13 mouse cellular contexts compared by ENCODE assay signal in the genomic region with DNA sequence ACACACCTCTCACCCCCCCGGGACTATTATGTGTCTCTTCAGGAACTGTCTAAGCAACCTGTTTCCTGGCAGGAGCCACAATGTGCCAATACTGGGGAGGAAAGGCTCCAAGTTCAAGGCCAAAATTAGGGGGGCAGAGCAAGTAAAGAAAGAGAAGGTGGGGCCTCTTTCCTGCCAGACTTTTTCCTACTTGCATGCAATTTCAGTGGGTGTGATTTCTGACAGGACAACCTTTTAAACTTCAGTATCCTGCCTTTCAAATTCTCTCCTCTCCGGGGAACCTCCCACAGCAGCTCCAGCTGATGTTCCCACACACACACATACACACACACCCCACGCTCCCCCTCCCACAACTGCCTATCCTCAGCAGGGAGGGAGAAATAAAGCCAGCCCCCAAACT.
A peak's percentile ranks its signal among the peaks of the same experiment; 100 is the strongest.
DNase-seq lines count a peak whose midpoint lies in the region; ATAC-seq and TF ChIP-seq lines count a peak whose summit lies in the region.
"Had no signal": no experiment of that assay in that cellular context is flagged by ENCODE, and none has a peak within 500 bp of the region (broad histone marks: within the 10 kb centered on the region; RNA-seq: fewer than 3 reads in every experiment).

No protein-coding gene starts in this region.

- intact Hi-C loops in left cerebral cortex, adult 2 months (cut with DNase I): no loop called here

- peak; percentile 98 for DNase-seq in heart, adult 11 months
- no peak for DNase-seq in heart, embryonic 10.5 days (ENCODE audit: low spot score)
- DNase-seq in adrenal gland, postnatal 14 days: peak; percentile 33
- peak; percentile 63 for DNase-seq in kidney, postnatal 0 days (ENCODE audit: low spot score)
- no peak for DNase-seq in left cerebral cortex, adult 2 months (ENCODE audit: extremely low spot score in 1 of 2, low spot score in 2 of 2)
- no peak for DNase-seq in B cell, adult 2 months
- DNase-seq: cerebellum, adult 8-10 months; layer of hippocampus, postnatal 36 days; retina, postnatal 1 day had no signal

- H3K4me3 ChIP-seq in heart, embryonic 10.5 days: no peak overlapping the region
- H3K4me3 ChIP-seq in heart, embryonic 14.5 days (ENCODE audit: control insufficient read depth in 1 of 2, insufficient read depth in 1 of 2, low read depth in 1 of 2, low read length in 2 of 2): no peak overlapping the region
- no peak overlapping the region for H3K4me3 ChIP-seq in kidney, postnatal 0 days (replicated peaks; ENCODE audit: low read depth, low read length)
- no peak overlapping the region for H3K4me3 ChIP-seq in hindbrain, embryonic 12.5 days
- no peak overlapping the region for H3K4me3 ChIP-seq in left cerebral cortex, adult 2 months
- H3K4me3 ChIP-seq: erythroblast, embryonic 14.5 days; heart, embryonic 13.5 days had no signal

- TF ChIP-seq CTCF in kidney, postnatal 0 days (IDR thresholded peaks at IDR 0.05; ENCODE audit: low read depth): no peak
- TF ChIP-seq CTCF in left cerebral cortex, adult 2 months (IDR thresholded peaks at IDR 0.05): no peak

- peak; percentile 61; the same call in 1 of the 2 replicates for ATAC-seq in heart, embryonic 14.5 days (ENCODE audit: insufficient number of reproducible peaks, insufficient read depth, low FRiP score, low read depth)
- no peak for ATAC-seq in kidney, postnatal 0 days (replicated peaks; ENCODE audit: low FRiP score, low read depth)
- ATAC-seq in hindbrain, embryonic 12.5 days (ENCODE audit: low FRiP score): no peak

- H3K4me1 ChIP-seq in heart, embryonic 10.5 days: no peaks in the 10 kb centered on the region
- H3K4me1 ChIP-seq in heart, embryonic 14.5 days (ENCODE audit: control insufficient read depth in 2 of 2, insufficient read depth in 2 of 2, low read length in 2 of 2): peaks cover 2 to 14% of the 10 kb centered on the region in 2 experiments
- H3K4me1 ChIP-seq in kidney, postnatal 0 days (replicated peaks; ENCODE audit: insufficient read depth, low read length): peaks cover 3% of the 10 kb centered on the region; the same call in 1 of the 2 replicates
- peaks cover 14% of the 10 kb centered on the region for H3K4me1 ChIP-seq in hindbrain, embryonic 12.5 days

- no peak overlapping the region for H3K4me2 ChIP-seq in heart, embryonic 14.5 days (ENCODE audit: low read length)
- no peak overlapping the region for H3K4me2 ChIP-seq in kidney, postnatal 0 days (ENCODE audit: low read length)
- H3K4me2 ChIP-seq in hindbrain, embryonic 12.5 days (replicated peaks): no peak overlapping the region
- H3K4me2 ChIP-seq: heart, embryonic 13.5 days had no signal

- no peaks in the 10 kb centered on the region for H3K36me3 ChIP-seq in heart, embryonic 10.5 days
- no peaks in the 10 kb centered on the region for H3K36me3 ChIP-seq in heart, embryonic 14.5 days (ENCODE audit: control insufficient read depth, insufficient read depth, low read length)
- no peaks in the 10 kb centered on the region for H3K36me3 ChIP-seq in kidney, postnatal 0 days (ENCODE audit: insufficient read depth, low read length)
- H3K36me3 ChIP-seq in hindbrain, embryonic 12.5 days: no peaks in the 10 kb centered on the region
- H3K36me3 ChIP-seq: heart, embryonic 13.5 days had no signal

- no peaks in the 10 kb centered on the region for H3K27me3 ChIP-seq in heart, embryonic 10.5 days (ENCODE audit: insufficient read depth, poor library complexity, severe bottlenecking)
- no peaks in the 10 kb centered on the region for H3K27me3 ChIP-seq in heart, embryonic 14.5 days (ENCODE audit: control insufficient read depth, insufficient read depth, low read length)
- no peaks in the 10 kb centered on the region for H3K27me3 ChIP-seq in kidney, postnatal 0 days (ENCODE audit: insufficient read depth, low read length)
- no peaks in the 10 kb centered on the region for H3K27me3 ChIP-seq in hindbrain, embryonic 12.5 days
- H3K27me3 ChIP-seq: heart, embryonic 13.5 days had no signal

- 65% methylated on average over 3 of the region's 3 CpGs for WGBS in heart, embryonic 10.5 days
- 57% methylated on average over 3 of the region's 3 CpGs for WGBS in heart, embryonic 14.5 days
- 39% methylated on average over 3 of the region's 3 CpGs for WGBS in kidney, postnatal 0 days
- 66% methylated on average over 3 of the region's 3 CpGs for WGBS in hindbrain, embryonic 12.5 days

- no peak overlapping the region for H3K9ac ChIP-seq in heart, embryonic 14.5 days (ENCODE audit: low read length)
- no peak overlapping the region for H3K9ac ChIP-seq in kidney, postnatal 0 days (ENCODE audit: low read depth, low read length)
- no peak overlapping the region for H3K9ac ChIP-seq in hindbrain, embryonic 12.5 days
- H3K9ac ChIP-seq: heart, embryonic 13.5 days had no signal

- no peaks in the 10 kb centered on the region for H3K9me3 ChIP-seq in heart, embryonic 10.5 days
- H3K9me3 ChIP-seq in heart, embryonic 14.5 days (ENCODE audit: control insufficient read depth, low read length): no peaks in the 10 kb centered on the region
- no peaks in the 10 kb centered on the region for H3K9me3 ChIP-seq in kidney, postnatal 0 days (replicated peaks; ENCODE audit: low read length)
- no peaks in the 10 kb centered on the region for H3K9me3 ChIP-seq in hindbrain, embryonic 12.5 days (replicated peaks)
- H3K9me3 ChIP-seq: heart, embryonic 13.5 days had no signal

- no peak overlapping the region for H3K27ac ChIP-seq in heart, embryonic 10.5 days
- 0 out of 4 replicates have a peak overlapping the region, but pooled peaks of 1 of the 2 experiments have one; percentile 70 for H3K27ac ChIP-seq in heart, embryonic 14.5 days (replicated peaks in 1 of 2; ENCODE audit: control insufficient read depth in 1 of 2, insufficient read depth in 1 of 2, low read depth in 2 of 2, low read length in 2 of 2)
- peak overlapping the region; percentile 14; the same call in 1 of the 2 replicates for H3K27ac ChIP-seq in kidney, postnatal 0 days
- no peak overlapping the region for H3K27ac ChIP-seq in hindbrain, embryonic 12.5 days
- no peak overlapping the region for H3K27ac ChIP-seq in left cerebral cortex, adult 2 months

Comparison
In these comparisons a context has a peak if more than half of its experiments do, and no peak if none do; other contexts are left out.
1. DNase-seq: peak in heart, adult 11 months (single experiment), adrenal gland, postnatal 14 days (single experiment) and kidney, postnatal 0 days (single experiment); none in heart, embryonic 10.5 days (single experiment), left cerebral cortex, adult 2 months (0 of 2) and B cell, adult 2 months (0 of 2).